Mouse (Mus musculus) Patski (cell line): ENCODE results near the gene Cd276. TPM values are rescaled to one million over a fixed set of nuclear protein-coding genes. Genes with fewer than 3 reads are reported as not detected.

Experiments used
- ATAC-seq: fragments of 100-300 bp; one replicate; pipeline ENCODE4 v1.8.0; 2021
- CTCF ChIA-PET: fragments of 350-600 bp; sonication (Branson Sonifier 250); formaldehyde crosslinking; loops from one replicate; lab custom pipeline; 2022; ENCODE audit warnings: inconsistent platforms; lab: Charles Lee
- POLR2A ChIA-PET: fragments of 350-600 bp; sonication (Branson Sonifier 250); formaldehyde crosslinking; loops from one replicate; lab custom pipeline; 2022; ENCODE audit warnings: antibody characterized with exemption, inconsistent platforms; lab: Charles Lee
- DNase-seq: peaks from one replicate; pipeline ENCODE4 v3.0.0-alpha.2; 2011; ENCODE audit warnings: low read depth, low spot score
- H3K27me3 ChIP-seq: fragments of 371-371 bp; one replicate; pipeline ENCODE4 v1.5.1; 2021
- CTCF ChIP-seq: fragments of 100-300 bp; IDR thresholded peaks from one replicate; pipeline ENCODE4 v1.5.1; 2021
- in situ Hi-C: fragments of 300-500 bp; cut with MboI; formaldehyde crosslinking; loops from 3 replicates; pipeline ENCODE4 v1.11.1; 2018; ENCODE audit warnings: low pct_unique_long_range_greater_than_20kb, mixed read lengths
- polyA plus RNA-seq: library from polyadenylated mRNA; unstranded; gene quantifications from one replicate; pipeline ENCODE4 v1.2.3, GENCODE M21; 2021

The Cd276 gene
- polyA plus RNA-seq: 48.6 TPM

DNA sequence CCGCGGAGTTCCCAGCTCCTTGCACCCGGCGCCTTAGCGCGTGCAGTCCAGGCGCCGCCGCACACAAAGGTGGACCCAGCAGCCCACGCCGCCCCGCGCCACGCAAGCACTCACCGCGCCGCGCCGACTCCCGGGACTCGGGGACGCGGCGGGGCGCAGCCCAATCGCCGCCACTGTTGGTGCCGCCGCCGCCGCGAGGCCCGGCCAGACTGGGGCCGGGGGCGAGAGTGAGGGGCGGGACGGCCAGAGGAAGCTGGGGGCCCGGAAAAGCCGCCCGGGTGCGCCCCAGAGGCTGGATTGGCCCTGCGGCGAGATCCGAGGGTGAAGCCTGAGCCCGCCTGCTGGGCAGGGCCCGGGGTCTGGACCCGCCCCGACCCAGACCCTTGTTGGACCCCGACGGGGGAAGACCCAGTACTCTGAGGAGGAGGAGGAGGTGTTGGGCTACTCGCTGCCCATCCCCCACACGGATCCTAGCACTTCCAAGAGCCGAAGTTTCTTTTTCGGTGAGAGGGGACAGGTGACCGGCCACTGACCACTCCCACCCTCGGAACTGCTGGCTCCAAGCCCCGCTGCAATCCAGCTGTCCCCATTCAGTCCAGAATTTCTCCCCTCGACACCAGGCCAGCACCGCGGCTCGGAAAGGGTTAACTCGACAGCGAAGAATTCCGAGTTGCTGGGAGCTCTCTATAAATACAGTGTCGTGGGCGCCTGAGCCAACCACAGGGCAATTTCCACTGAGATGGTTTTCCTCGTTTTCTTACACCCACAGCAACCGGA is at the start of gene Cd276:
TSS of gene Cd276 (minus strand) at position 530 of the 777 bp plus-strand sequence.
- DNase-seq (no peak), ATAC-seq (peak; percentile 49)
- CTCF ChIA-PET: interaction anchor here (0.7 to 6.4 kb wide), 6 partner anchors 8 to 25 kb away, joined by 3 to 48 read pairs (median 5); partner anchors contain the start of gene Nptn
- in situ Hi-C loops: no loop called here
- no peaks in the 10 kb centered on the region for H3K27me3 ChIP-seq
- POLR2A ChIA-PET: interaction anchor here (0.7 to 2.7 kb wide), 6 partner anchors 10 to 92 kb away, joined by 3 to 11 read pairs (median 4); no protein-coding TSS in a partner anchor
- TF ChIP-seq CTCF: no peak

DNA sequence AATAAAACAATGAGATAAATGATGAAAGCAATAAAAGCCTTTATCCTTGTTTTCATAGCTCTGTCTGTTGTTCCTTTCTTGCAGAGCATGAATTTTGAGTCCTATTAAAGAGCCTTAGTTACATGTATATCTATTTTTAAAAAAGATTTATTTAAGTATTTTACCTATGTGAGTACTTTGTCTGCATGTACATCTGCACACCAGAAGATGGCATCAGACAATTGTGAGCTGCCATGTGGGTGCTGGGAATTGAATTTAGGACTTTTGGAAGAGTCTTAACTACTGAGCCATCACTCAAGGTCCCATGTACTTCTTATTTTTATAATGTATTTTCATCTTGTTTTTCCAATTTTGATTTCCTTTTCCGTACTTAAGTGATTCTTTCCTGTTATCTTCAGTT is 40.1 kb upstream of the Cd276 start:
- ATAC-seq (no peak), DNase-seq (no peak)
- in situ Hi-C loops: no loop called here
- POLR2A ChIA-PET: interaction anchor here (1.1 kb wide), 1 partner anchor 15 kb away, joined by 3 read pairs; no protein-coding TSS in a partner anchor
- CTCF ChIA-PET: interaction anchor here (1.1 to 1.4 kb wide), 2 partner anchors 9 to 17 kb away, joined by 5 read pairs; no protein-coding TSS in a partner anchor
- H3K27me3 ChIP-seq: no peaks in the 10 kb centered on the region
- peak; percentile 38 for TF ChIP-seq CTCF

- ATAC-seq (no peak), DNase-seq (no peak)
- POLR2A ChIA-PET: no interaction called here
- in situ Hi-C loops: no loop called here
- CTCF ChIA-PET: no interaction called here
- no peak for TF ChIP-seq CTCF
- no peaks in the 10 kb centered on the region for H3K27me3 ChIP-seq
These were observed 33.4 kb upstream of the Cd276 start for GRCm38 (mm10) chr9:58588657-58589056.

- in situ Hi-C loops: no loop called here
- TF ChIP-seq CTCF: no peak
- ChIA-PET CTCF (interaction anchor here (1.0 to 3.1 kb wide), 5 partner anchors 10 to 289 kb away, joined by 3 to 8 read pairs (median 4); no protein-coding TSS in a partner anchor), POLR2A (interaction anchor here (0.6 to 0.7 kb wide), 2 partner anchors 13 to 15 kb away, joined by 3 read pairs; no protein-coding TSS in a partner anchor)
- no peaks in the 10 kb centered on the region for H3K27me3 ChIP-seq
- ATAC-seq (no peak), DNase-seq (no peak)
These were observed 29.1 kb upstream of the Cd276 start for GRCm38 (mm10) chr9:58584323-58584722.

DNA sequence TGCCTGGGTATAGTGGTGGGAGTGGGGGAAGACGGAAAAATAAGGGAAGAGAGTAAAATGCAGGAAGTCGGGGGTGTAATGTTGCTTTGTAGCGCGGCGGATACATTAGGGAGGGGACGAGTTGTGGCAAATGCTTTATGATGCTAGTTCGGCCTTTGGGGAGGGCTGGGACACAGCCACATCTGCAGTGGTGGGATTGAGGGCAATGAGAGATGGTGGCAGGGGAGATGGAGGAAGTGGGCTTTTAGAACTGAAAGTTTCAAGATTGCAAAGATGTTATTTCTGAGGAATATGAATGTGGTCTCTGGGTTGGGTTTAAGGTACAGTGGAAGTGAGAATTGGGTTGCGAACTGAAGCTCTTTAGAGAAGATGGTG is 28.0 kb upstream of the Cd276 start:
- no peak for DNase-seq
- TF ChIP-seq CTCF: no peak
- no peak for ATAC-seq
- CTCF ChIA-PET: interaction anchor here (1.2 to 6.6 kb wide), 5 partner anchors 11 to 73 kb away, joined by 3 to 48 read pairs (median 8); partner anchors contain the start of gene Cd276
- in situ Hi-C loops: no loop called here
- no peaks in the 10 kb centered on the region for H3K27me3 ChIP-seq
- POLR2A ChIA-PET: interaction anchor here (0.6 to 1.4 kb wide), 3 partner anchors 69 to 284 kb away, joined by 3 read pairs; no protein-coding TSS in a partner anchor

DNA sequence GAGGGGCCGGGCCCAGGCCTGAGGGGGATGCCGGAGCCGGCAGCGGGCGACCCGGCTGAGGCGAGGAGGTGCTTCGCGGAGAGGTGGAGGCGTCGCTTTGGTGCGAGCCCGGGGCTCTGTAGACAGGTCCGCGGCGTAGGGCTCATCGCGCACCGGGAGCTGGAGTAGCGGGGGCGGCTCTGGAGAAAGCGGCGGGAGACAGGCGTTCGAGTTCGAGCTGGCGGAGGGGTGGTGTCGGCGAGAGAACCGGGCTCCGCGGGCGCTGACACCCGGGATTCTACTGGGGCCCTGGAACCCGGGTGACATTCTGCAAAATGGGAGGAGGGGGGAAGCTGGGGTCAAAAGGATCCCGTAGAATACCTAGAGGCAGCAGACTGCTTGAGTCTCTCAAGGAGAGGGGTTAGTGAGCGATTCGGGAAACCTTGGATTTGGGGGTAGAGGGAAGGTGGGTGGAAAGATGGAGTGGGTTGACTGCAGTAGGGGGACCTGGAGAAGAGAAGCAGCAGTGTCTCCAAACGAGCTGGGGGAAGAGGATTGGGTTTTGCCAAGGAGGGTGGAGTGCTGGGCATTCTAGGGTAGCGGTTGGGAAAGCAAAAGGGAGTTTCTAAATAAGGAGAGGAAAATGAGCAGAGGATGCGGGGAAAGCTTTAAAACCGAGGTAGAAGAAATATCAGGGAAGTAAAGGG is 27.5 kb upstream of the Cd276 start:
- no peak for TF ChIP-seq CTCF
- CTCF ChIA-PET: interaction anchor here (0.5 to 6.6 kb wide), 5 partner anchors 27 to 74 kb away, joined by 3 to 48 read pairs (median 8); partner anchors contain the start of gene Cd276
- H3K27me3 ChIP-seq: no peaks in the 10 kb centered on the region
- no peak for DNase-seq
- ATAC-seq: peak; percentile 48
- in situ Hi-C loops: no loop called here
- POLR2A ChIA-PET: interaction anchor here (0.6 to 1.4 kb wide), 6 partner anchors 28 to 372 kb away, joined by 3 to 4 read pairs (median 3); no protein-coding TSS in a partner anchor

GRCm38 (mm10) chr9:58581958-58582540 is 26.8 kb upstream of the Cd276 start, which contains the start of gene Nptn:
Nptn (plus strand) TSS chr9:58582240.
- ATAC-seq: peak; percentile 89
- POLR2A ChIA-PET: interaction anchor here (0.6 to 0.9 kb wide), 2 partner anchors 22 to 37 kb away, joined by 3 read pairs; no protein-coding TSS in a partner anchor
- DNase-seq: peak; percentile 65
- H3K27me3 ChIP-seq: no peaks in the 10 kb centered on the region
- no peak for TF ChIP-seq CTCF
- in situ Hi-C loops: no loop called here
- CTCF ChIA-PET: interaction anchor here (0.5 to 6.6 kb wide), 6 partner anchors 27 to 75 kb away, joined by 3 to 48 read pairs (median 6); partner anchors contain the start of gene Cd276

GRCm38 (mm10) chr9:58581283-58581930 is 26.2 kb upstream of the Cd276 start:
- ATAC-seq (peak; percentile 3), DNase-seq (no peak)
- in situ Hi-C loops: no loop called here
- no peak for TF ChIP-seq CTCF
- ChIA-PET POLR2A (interaction anchor here (0.6 to 1.0 kb wide), 4 partner anchors 12 to 46 kb away, joined by 3 read pairs; no protein-coding TSS in a partner anchor), CTCF (interaction anchor here (0.8 to 6.6 kb wide), 9 partner anchors 16 to 250 kb away, joined by 3 to 48 read pairs (median 4); partner anchors contain the start of gene Cd276)
- H3K27me3 ChIP-seq: no peaks in the 10 kb centered on the region
